Mouse (Mus musculus) MEL (cell line): Measurements from ENCODE around the gene Stk25. TPM values are rescaled to one million over a fixed set of nuclear protein-coding genes. Genes with fewer than 3 reads are reported as not detected.

Experiments
- DNase-seq: peaks from one replicate; pipeline ENCODE4 v3.0.0; 2011; ENCODE audit warnings: low read depth, low spot score
- H3K27ac ChIP-seq: 2 replicates; pipeline ENCODE4 v1.5.1; 2012; ENCODE audit warnings: low read depth, mild to moderate bottlenecking, control low read depth, low read length, moderate library complexity; ENCODE audit not compliant: control insufficient read depth
- H3K27me3 ChIP-seq, 2 experiments: fragments of 150-350 bp in 1 of 2; sonication (generic) in 1 of 2; 2 replicates each; pipeline ENCODE4 v1.6.1; 2012; ENCODE audit warnings: low read length in 2 of 2, mild to moderate bottlenecking in 2 of 2, improper control_type of control experiment in 1 of 2, moderate library complexity in 1 of 2; ENCODE audit not compliant: insufficient read depth in 2 of 2, control insufficient read depth in 1 of 2
- H3K36me3 ChIP-seq, 2 experiments: 2 replicates each; pipeline ENCODE4 v1.6.1; 2012 to 2014; ENCODE audit warnings: low read length in 2 of 2, improper control_type of control experiment in 1 of 2, inconsistent platforms in 1 of 2, mild to moderate bottlenecking in 1 of 2; ENCODE audit not compliant: insufficient read depth in 2 of 2, control insufficient read depth in 1 of 2
- H3K4me1 ChIP-seq, 2 experiments: fragments of 150-350 bp in 1 of 2; sonication (generic) in 1 of 2; 2 replicates each; pipeline ENCODE4 v1.6.1; 2012; ENCODE audit warnings: low read length in 2 of 2, improper control_type of control experiment in 1 of 2, mild to moderate bottlenecking in 1 of 2; ENCODE audit not compliant: insufficient read depth in 2 of 2, control insufficient read depth in 1 of 2
- H3K4me3 ChIP-seq, 2 experiments: fragments of 150-350 bp in 1 of 2; sonication (generic) in 1 of 2; 2 replicates each; pipeline ENCODE4 v1.5.1; 2012; ENCODE audit warnings: low read depth in 2 of 2, low read length in 2 of 2, mild to moderate bottlenecking in 2 of 2, moderate library complexity in 2 of 2, control low read depth in 1 of 2, improper control_type of control experiment in 1 of 2; ENCODE audit not compliant: control insufficient read depth in 1 of 2, insufficient read depth in 1 of 2
- H3K79me2 ChIP-seq: 2 replicates; pipeline ENCODE4 v1.6.1; 2012; ENCODE audit warnings: mild to moderate bottlenecking, low read length, moderate library complexity; ENCODE audit not compliant: control insufficient read depth, poor library complexity, insufficient read depth
- H3K9ac ChIP-seq: 2 replicates; pipeline ENCODE4 v1.6.1; 2012; ENCODE audit warnings: low read depth, mild to moderate bottlenecking, control low read depth, low read length, moderate library complexity; ENCODE audit not compliant: control insufficient read depth, poor library complexity, severe bottlenecking
- H3K9me3 ChIP-seq: fragments of 150-350 bp; sonication (generic); replicated peaks from 2 replicates; pipeline ENCODE4 v1.6.1; 2012; ENCODE audit warnings: mild to moderate bottlenecking, low read length, improper control_type of control experiment, moderate library complexity; ENCODE audit not compliant: insufficient read depth
- BHLHE40 ChIP-seq: IDR thresholded peaks from 2 replicates; pipeline ENCODE4 v1.6.1; 2012; ENCODE audit warnings: low read depth, mild to moderate bottlenecking, inconsistent platforms, low read length, improper control_type of control experiment, borderline replicate concordance
- CHD1 ChIP-seq: IDR thresholded peaks from 2 replicates; pipeline ENCODE4 v1.6.1; 2012; ENCODE audit warnings: low read depth, mild to moderate bottlenecking, inconsistent platforms, low read length, improper control_type of control experiment
- CHD2 ChIP-seq: IDR thresholded peaks from 2 replicates; pipeline ENCODE4 v1.6.1; 2011; ENCODE audit warnings: low read length, improper control_type of control experiment
- CTCF ChIP-seq, 3 experiments: IDR thresholded peaks in 2 of 3; conservative IDR thresholded peaks in 1 of 3; 2 replicates each; pipeline ENCODE4 v1.5.1; 2011 to 2012; ENCODE audit warnings: low read length in 3 of 3, low read depth in 2 of 3, mild to moderate bottlenecking in 2 of 3, improper control_type of control experiment in 1 of 3, inconsistent platforms in 1 of 3, mixed read lengths in 1 of 3, moderate library complexity in 1 of 3; ENCODE audit not compliant: control insufficient read depth in 1 of 3, insufficient read depth in 1 of 3, poor library complexity in 1 of 3, severe bottlenecking in 1 of 3
- E2F4 ChIP-seq: IDR thresholded peaks from 2 replicates; pipeline ENCODE4 v1.6.1; 2011; ENCODE audit warnings: low read depth, low read length, improper control_type of control experiment, borderline replicate concordance
- ELF1 ChIP-seq: IDR thresholded peaks from 2 replicates; pipeline ENCODE4 v1.6.1; 2014; ENCODE audit warnings: low read depth, mild to moderate bottlenecking, inconsistent platforms, low read length, improper control_type of control experiment, moderate library complexity
- EP300 ChIP-seq, 2 experiments: IDR thresholded peaks; 2 replicates each; pipeline ENCODE4 v1.6.1; 2011; ENCODE audit warnings: improper control_type of control experiment in 2 of 2, low read length in 2 of 2, low read depth in 1 of 2, mild to moderate bottlenecking in 1 of 2
- GABPA ChIP-seq: IDR thresholded peaks from 2 replicates; pipeline ENCODE4 v1.6.1; 2012; ENCODE audit warnings: low read depth, mild to moderate bottlenecking, inconsistent platforms, low read length, improper control_type of control experiment, moderate library complexity
- GATA1 ChIP-seq: IDR thresholded peaks from 2 replicates; pipeline ENCODE4 v1.6.1; 2011; ENCODE audit warnings: low read depth, low read length, improper control_type of control experiment
- HCFC1 ChIP-seq: IDR thresholded peaks from 2 replicates; pipeline ENCODE4 v1.6.1; 2012; ENCODE audit warnings: low read depth, mild to moderate bottlenecking, inconsistent platforms, low read length, improper control_type of control experiment, moderate library complexity
- JUND ChIP-seq: IDR thresholded peaks from 2 replicates; pipeline ENCODE4 v1.6.1; 2011; ENCODE audit warnings: low read depth, mild to moderate bottlenecking, improper control_type of control experiment, low read length
- KAT2A ChIP-seq: conservative IDR thresholded peaks from 2 replicates; pipeline ENCODE4 v1.6.1; 2012; ENCODE audit warnings: low read depth, low read length, improper control_type of control experiment, inconsistent platforms
- MAFK ChIP-seq: IDR thresholded peaks from 2 replicates; pipeline ENCODE4 v1.6.1; 2011; ENCODE audit warnings: low read depth, mild to moderate bottlenecking, low read length, improper control_type of control experiment, borderline replicate concordance
- MAX ChIP-seq: IDR thresholded peaks from 2 replicates; pipeline ENCODE4 v1.6.1; 2011; ENCODE audit warnings: low read length, improper control_type of control experiment
- MAZ ChIP-seq: IDR thresholded peaks from 2 replicates; pipeline ENCODE4 v1.6.1; 2012; ENCODE audit warnings: low read depth, mild to moderate bottlenecking, inconsistent platforms, low read length, improper control_type of control experiment
- MEF2A ChIP-seq: IDR thresholded peaks from 2 replicates; pipeline ENCODE4 v1.6.1; 2014; ENCODE audit warnings: low read depth, mild to moderate bottlenecking, inconsistent platforms, low read length, improper control_type of control experiment; ENCODE audit not compliant: poor library complexity, insufficient replicate concordance, severe bottlenecking; ENCODE audit errors: extremely low read depth
- MXI1 ChIP-seq: IDR thresholded peaks from 2 replicates; pipeline ENCODE4 v1.6.1; 2011; ENCODE audit warnings: mild to moderate bottlenecking, low read depth, low read length, improper control_type of control experiment
- MYC ChIP-seq: IDR thresholded peaks from 2 replicates; pipeline ENCODE4 v1.6.1; 2011; ENCODE audit warnings: low read depth, mild to moderate bottlenecking, low read length, improper control_type of control experiment, moderate library complexity
- NELFE ChIP-seq: IDR thresholded peaks from 2 replicates; pipeline ENCODE4 v1.6.1; 2011; ENCODE audit warnings: low read depth, low read length, improper control_type of control experiment
- NRF1 ChIP-seq: IDR thresholded peaks from 2 replicates; pipeline ENCODE4 v1.6.1; 2014; ENCODE audit warnings: low read depth, mild to moderate bottlenecking, inconsistent platforms, low read length, improper control_type of control experiment, moderate library complexity; ENCODE audit not compliant: poor library complexity, insufficient read depth, severe bottlenecking
- POLR2A ChIP-seq, 2 experiments: IDR thresholded peaks; 2 replicates each; pipeline ENCODE4 v1.6.1; 2011 to 2012; ENCODE audit warnings: low read length in 2 of 2, mild to moderate bottlenecking in 2 of 2, control low read depth in 1 of 2, improper control_type of control experiment in 1 of 2, low read depth in 1 of 2, moderate library complexity in 1 of 2; ENCODE audit not compliant: control insufficient read depth in 1 of 2, insufficient read depth in 1 of 2, poor library complexity in 1 of 2
- POLR2AphosphoS2 ChIP-seq: IDR thresholded peaks from 2 replicates; pipeline ENCODE4 v1.6.1; 2011; ENCODE audit warnings: low read length, improper control_type of control experiment
- POLR2AphosphoS5 ChIP-seq: IDR thresholded peaks from 2 replicates; pipeline ENCODE4 v1.6.1; 2012; ENCODE audit warnings: low read depth, borderline replicate concordance, mild to moderate bottlenecking, inconsistent platforms, low read length, moderate library complexity, mixed read lengths
- RAD21 ChIP-seq: IDR thresholded peaks from 2 replicates; pipeline ENCODE4 v1.6.1; 2011; ENCODE audit warnings: mild to moderate bottlenecking, low read depth, low read length, improper control_type of control experiment
- RCOR1 ChIP-seq: IDR thresholded peaks from 2 replicates; pipeline ENCODE4 v1.6.1; 2012; ENCODE audit warnings: low read depth, mild to moderate bottlenecking, inconsistent platforms, low read length, improper control_type of control experiment
- SIN3A ChIP-seq: IDR thresholded peaks from 2 replicates; pipeline ENCODE4 v1.6.1; 2012; ENCODE audit warnings: low read length, improper control_type of control experiment, inconsistent platforms
- SMC3 ChIP-seq: IDR thresholded peaks from 2 replicates; pipeline ENCODE4 v1.6.1; 2011; ENCODE audit warnings: low read depth, low read length, improper control_type of control experiment
- TAL1 ChIP-seq: IDR thresholded peaks from 2 replicates; pipeline ENCODE4 v1.6.1; 2012; ENCODE audit warnings: mild to moderate bottlenecking, inconsistent platforms, low read length, moderate library complexity, mixed read lengths
- TBP ChIP-seq: IDR thresholded peaks from 2 replicates; pipeline ENCODE4 v1.8.0; 2011; ENCODE audit warnings: low read depth, low read length, improper control_type of control experiment
- TCF12 ChIP-seq: IDR thresholded peaks from 2 replicates; pipeline ENCODE4 v1.6.1; 2014; ENCODE audit warnings: low read depth, mild to moderate bottlenecking, inconsistent platforms, low read length, improper control_type of control experiment, moderate library complexity
- UBTF ChIP-seq: IDR thresholded peaks from 2 replicates; pipeline ENCODE4 v1.6.1; 2012; ENCODE audit warnings: low read depth, mild to moderate bottlenecking, inconsistent platforms, low read length, improper control_type of control experiment, moderate library complexity, borderline replicate concordance; ENCODE audit not compliant: insufficient read depth
- USF1 ChIP-seq: IDR thresholded peaks from 2 replicates; pipeline ENCODE4 v1.6.1; 2014; ENCODE audit warnings: low read depth, mild to moderate bottlenecking, inconsistent platforms, low read length, improper control_type of control experiment, moderate library complexity
- USF2 ChIP-seq, 2 experiments: IDR thresholded peaks; 2 replicates each; pipeline ENCODE4 v1.6.1; 2011 to 2012; ENCODE audit warnings: improper control_type of control experiment in 2 of 2, low read length in 2 of 2, borderline replicate concordance in 1 of 2, inconsistent platforms in 1 of 2, low read depth in 1 of 2, mild to moderate bottlenecking in 1 of 2; ENCODE audit not compliant: insufficient read depth in 1 of 2
- ZC3H11A ChIP-seq: IDR thresholded peaks from 2 replicates; pipeline ENCODE4 v1.6.1; 2012; ENCODE audit warnings: low read depth, mild to moderate bottlenecking, inconsistent platforms, low read length, improper control_type of control experiment
- ZKSCAN1 ChIP-seq: IDR thresholded peaks from 2 replicates; pipeline ENCODE4 v1.6.1; 2012; ENCODE audit warnings: low read depth, mild to moderate bottlenecking, inconsistent platforms, low read length, improper control_type of control experiment, moderate library complexity
- ZMIZ1 ChIP-seq: IDR thresholded peaks from 2 replicates; pipeline ENCODE4 v1.6.1; 2012; ENCODE audit warnings: low read depth, mild to moderate bottlenecking, inconsistent platforms, low read length, improper control_type of control experiment, moderate library complexity
- ZNF384 ChIP-seq: IDR thresholded peaks from 2 replicates; pipeline ENCODE4 v1.6.1; 2012; ENCODE audit warnings: low read depth, mild to moderate bottlenecking, inconsistent platforms, low read length, improper control_type of control experiment
- polyA plus RNA-seq, 2 experiments: library from polyadenylated mRNA; stranded (reverse) in 1 of 2; unstranded in 1 of 2; fragments of >175 nt in 1 of 2; fragments of >200 nt in 1 of 2; gene quantifications; 2 replicates each; pipeline versions ENCODE4 v1.2.1 to v1.2.4; 2012; ENCODE audit warnings: low replicate concordance in 2 of 2, low read depth in 1 of 2; ENCODE audit not compliant: insufficient read length in 2 of 2, insufficient read depth in 1 of 2, missing spikeins in 1 of 2
- total RNA-seq: library from RNA; depleted of rRNA; stranded (reverse); fragments of 300-350 nt; gene quantifications from 2 replicates; pipeline ENCODE4 v1.2.3, GENCODE M21; 2012

The Stk25 gene
- total and polyA plus RNA-seq, 3 experiments, result 66.1 to 128 TPM; not detected in 1

- peaks cover 43 to 44% of the 10 kb centered on the region in 2 experiments for H3K4me1 ChIP-seq
- H3K9ac ChIP-seq, result peak overlapping the region; percentile 12; the same call in 1 of the 2 replicates
- no peak; the same call in 1 of the 2 replicates for TF ChIP-seq MAZ
- peak; percentile 89 for TF ChIP-seq GATA1
- peak; percentile 76 for TF ChIP-seq SIN3A
- peak; percentile 73 for TF ChIP-seq RCOR1
- TF ChIP-seq MEF2A, result peak; percentile 88; the same call in 1 of the 2 replicates
- no peak for TF ChIP-seq RAD21
- TF ChIP-seq CHD1, result no peak
- no peak for TF ChIP-seq GABPA
- TF ChIP-seq TCF12, result peak; percentile 95
- no peak for TF ChIP-seq TBP
- TF ChIP-seq TAL1, result peak; percentile 90
- TF ChIP-seq ZMIZ1, result no peak
- peak; percentile 94 for TF ChIP-seq MAX
- no peak for TF ChIP-seq NELFE
- TF ChIP-seq MAFK, result peak; percentile 36; the same call in 1 of the 2 replicates
- TF ChIP-seq KAT2A, result no peak
- TF ChIP-seq POLR2A (IDR thresholded peaks at IDR 0.05; ENCODE audit: control insufficient read depth in 1 of 2, insufficient read depth in 1 of 2, low read depth in 1 of 2, low read length in 2 of 2, poor library complexity in 1 of 2), result no peak
- no peak for TF ChIP-seq POLR2AphosphoS5
- TF ChIP-seq SMC3, result no peak
- peak; percentile 94 for TF ChIP-seq MYC
- peak; percentile 55; the same call in 1 of the 2 replicates for TF ChIP-seq POLR2AphosphoS2
- TF ChIP-seq ZKSCAN1, result no peak
- peak; percentile 81 for TF ChIP-seq BHLHE40
- TF ChIP-seq MXI1, result peak; percentile 85
- no peak for TF ChIP-seq E2F4
- no peak for TF ChIP-seq NRF1
- no peak for TF ChIP-seq ZC3H11A
- TF ChIP-seq USF2 (IDR thresholded peaks at IDR 0.05; ENCODE audit: borderline replicate concordance in 1 of 2, insufficient read depth in 1 of 2, low read depth in 1 of 2, low read length in 2 of 2), result 0 out of 4 replicates have a peak, but pooled peaks of 1 of the 2 experiments have one; percentile 26
- TF ChIP-seq CTCF (IDR thresholded peaks at IDR 0.05 in 2 of 3, conservative IDR thresholded peaks at IDR 0.05 in 1 of 3; ENCODE audit: control insufficient read depth in 1 of 3, insufficient read depth in 1 of 3, low read depth in 2 of 3, low read length in 3 of 3, poor library complexity in 1 of 3, severe bottlenecking in 1 of 3), result no peak
- peak; percentile 37; the same call in 1 of the 2 replicates for TF ChIP-seq ZNF384
- peak; percentile 76 for TF ChIP-seq USF1
- TF ChIP-seq JUND, result no peak
- 0 out of 2 replicates have a peak, but pooled peaks have one; percentile 1 for TF ChIP-seq HCFC1
- no peak for TF ChIP-seq UBTF
- TF ChIP-seq ELF1, result no peak
- peak; percentile 89 to 91 for TF ChIP-seq EP300 (IDR thresholded peaks at IDR 0.05; ENCODE audit: low read depth in 1 of 2, low read length in 2 of 2)
- no peak for TF ChIP-seq CHD2
Observed at GRCm38 (mm10) chr1:93632723-93633122, 25.7 kb downstream of the Stk25 start.

More at GRCm38 (mm10) chr1:93632723-93633122, 25.7 kb downstream of the Stk25 start:
- H3K4me3 ChIP-seq, result peak overlapping the region in 1 of 2 experiments; percentile 21; a peak in 1 of 4 replicates
- H3K27me3 ChIP-seq, result no peaks in the 10 kb centered on the region
- H3K79me2 ChIP-seq, result peaks cover 35% of the 10 kb centered on the region
- peak; percentile 85 for DNase-seq
- H3K9me3 ChIP-seq, result no peaks in the 10 kb centered on the region
- H3K36me3 ChIP-seq, result peaks cover 17 to 47% of the 10 kb centered on the region in 2 experiments; a peak in 3 of 4 replicates
- peak overlapping the region; percentile 55 for H3K27ac ChIP-seq
